Mouse (Mus musculus): ENCODE data around the gene Dio1. TPM values are rescaled to one million over a fixed set of nuclear protein-coding genes. Genes with fewer than 3 reads are reported as not detected.

The Dio1 gene
- total and polyA plus RNA-seq, 2 experiments from 2014 or later = not detected

GRCm38 (mm10) chr4:107347221-107347620 lies 40.3 kb upstream of the Dio1 start:
- no peaks in the 10 kb centered on the region for H3K4me1 ChIP-seq (ENCODE audit: insufficient read depth)
- H3K27me3 ChIP-seq (ENCODE audit: insufficient read depth, low read length) = no peaks in the 10 kb centered on the region
- no peaks in the 10 kb centered on the region for H3K9me3 ChIP-seq (ENCODE audit: low read length)
- no peak for DNase-seq
- WGBS = 87% methylated on average over 6 of the region's 6 CpGs
- H3K9ac ChIP-seq = no peak overlapping the region
- H3K36me3 ChIP-seq (ENCODE audit: insufficient read depth) = peaks cover 19% of the 10 kb centered on the region
- ATAC-seq = no peak
- no peak overlapping the region for H3K27ac ChIP-seq (ENCODE audit: low read depth, low read length)
- no peak for TF ChIP-seq CTCF (IDR thresholded peaks at IDR 0.05; ENCODE audit: low read depth)
- no peak overlapping the region for H3K4me2 ChIP-seq (ENCODE audit: low read depth)
- H3K4me3 ChIP-seq (ENCODE audit: low read depth, low read length) = no peak overlapping the region

- 84% methylated on average over 7 of the region's 7 CpGs for WGBS
These were observed 37.6 kb upstream of the Dio1 start for GRCm38 (mm10) chr4:107344612-107345011.

GRCm38 (mm10) chr4:107341354-107341753 lies 34.4 kb upstream of the Dio1 start:
- no peaks in the 10 kb centered on the region for H3K9me3 ChIP-seq (ENCODE audit: low read length)
- peaks cover 21% of the 10 kb centered on the region for H3K36me3 ChIP-seq (ENCODE audit: insufficient read depth)
- no peak overlapping the region for H3K4me2 ChIP-seq (ENCODE audit: low read depth)
- no peaks in the 10 kb centered on the region for H3K27me3 ChIP-seq (ENCODE audit: insufficient read depth, low read length)
- WGBS = 19% methylated on average over 5 of the region's 5 CpGs
- no peak for DNase-seq
- no peaks in the 10 kb centered on the region for H3K4me1 ChIP-seq (ENCODE audit: insufficient read depth)
- H3K27ac ChIP-seq (ENCODE audit: low read depth, low read length) = no peak overlapping the region
- H3K9ac ChIP-seq = no peak overlapping the region
- TF ChIP-seq CTCF (IDR thresholded peaks at IDR 0.05; ENCODE audit: low read depth) = no peak
- ATAC-seq = no peak
- H3K4me3 ChIP-seq (ENCODE audit: low read depth, low read length) = no peak overlapping the region

More at GRCm38 (mm10) chr4:107344612-107345011, 37.6 kb upstream of the Dio1 start:
- no peaks in the 10 kb centered on the region for H3K9me3 ChIP-seq (ENCODE audit: low read length)
- no peak overlapping the region for H3K4me2 ChIP-seq (ENCODE audit: low read depth)
- no peaks in the 10 kb centered on the region for H3K4me1 ChIP-seq (ENCODE audit: insufficient read depth)
- ATAC-seq (no peak), DNase-seq (no peak)
- no peak for TF ChIP-seq CTCF (IDR thresholded peaks at IDR 0.05; ENCODE audit: low read depth)
- H3K27ac ChIP-seq (ENCODE audit: low read depth, low read length) = no peak overlapping the region
- H3K36me3 ChIP-seq (ENCODE audit: insufficient read depth) = peaks cover 15% of the 10 kb centered on the region
- no peaks in the 10 kb centered on the region for H3K27me3 ChIP-seq (ENCODE audit: insufficient read depth, low read length)
- H3K4me3 ChIP-seq (ENCODE audit: low read depth, low read length) = no peak overlapping the region
- H3K9ac ChIP-seq = no peak overlapping the region

- Histone ChIP-seq H3K4me2 (ENCODE audit: low read depth) (no peak overlapping the region), H3K9ac (no peak overlapping the region), H3K9me3 (ENCODE audit: low read length) (no peaks in the 10 kb centered on the region), H3K27me3 (ENCODE audit: insufficient read depth, low read length) (no peaks in the 10 kb centered on the region), H3K4me1 (ENCODE audit: insufficient read depth) (no peaks in the 10 kb centered on the region), H3K27ac (ENCODE audit: low read depth, low read length) (no peak overlapping the region), H3K4me3 (ENCODE audit: low read depth, low read length) (no peak overlapping the region), H3K36me3 (ENCODE audit: insufficient read depth) (peaks cover 12% of the 10 kb centered on the region; the same call in 1 of the 2 replicates)
- no peak for TF ChIP-seq CTCF (IDR thresholded peaks at IDR 0.05; ENCODE audit: low read depth)
- 90% methylated on average over 5 of the region's 5 CpGs for WGBS
- ATAC-seq (no peak), DNase-seq (no peak)
These were observed 30.5 kb upstream of the Dio1 start for GRCm38 (mm10) chr4:107337455-107337854.

- no peak for DNase-seq
- H3K9me3 ChIP-seq (ENCODE audit: low read length) = no peaks in the 10 kb centered on the region
- 72% methylated on average over 8 of the region's 8 CpGs for WGBS
- H3K4me3 ChIP-seq (ENCODE audit: low read depth, low read length) = no peak overlapping the region
- H3K9ac ChIP-seq = no peak overlapping the region
- TF ChIP-seq CTCF (IDR thresholded peaks at IDR 0.05; ENCODE audit: low read depth) = no peak
- ATAC-seq = no peak
- H3K36me3 ChIP-seq (ENCODE audit: insufficient read depth) = peaks cover 10% of the 10 kb centered on the region; the same call in 1 of the 2 replicates
- no peaks in the 10 kb centered on the region for H3K27me3 ChIP-seq (ENCODE audit: insufficient read depth, low read length)
- H3K4me2 ChIP-seq (ENCODE audit: low read depth) = no peak overlapping the region
- no peaks in the 10 kb centered on the region for H3K4me1 ChIP-seq (ENCODE audit: insufficient read depth)
- no peak overlapping the region for H3K27ac ChIP-seq (ENCODE audit: low read depth, low read length)
These were observed 29.4 kb upstream of the Dio1 start for GRCm38 (mm10) chr4:107336356-107336755.

- Histone ChIP-seq H3K36me3 (ENCODE audit: insufficient read depth) (peaks cover 14% of the 10 kb centered on the region; the same call in 1 of the 2 replicates), H3K27ac (ENCODE audit: low read depth, low read length) (no peak overlapping the region), H3K9me3 (ENCODE audit: low read length) (no peaks in the 10 kb centered on the region), H3K4me2 (ENCODE audit: low read depth) (no peak overlapping the region), H3K4me3 (ENCODE audit: low read depth, low read length) (no peak overlapping the region), H3K9ac (no peak overlapping the region), H3K27me3 (ENCODE audit: insufficient read depth, low read length) (no peaks in the 10 kb centered on the region), H3K4me1 (ENCODE audit: insufficient read depth) (no peaks in the 10 kb centered on the region)
- no peak for ATAC-seq
- DNase-seq = no peak
- no peak for TF ChIP-seq CTCF (IDR thresholded peaks at IDR 0.05; ENCODE audit: low read depth)
- 94% methylated on average over 4 of the region's 4 CpGs for WGBS
These were observed 26.5 kb upstream of the Dio1 start for GRCm38 (mm10) chr4:107333514-107333913.

GRCm38 (mm10) chr4:107328530-107328929 lies 21.6 kb upstream of the Dio1 start:
- Histone ChIP-seq H3K27ac (ENCODE audit: low read depth, low read length) (no peak overlapping the region), H3K27me3 (ENCODE audit: insufficient read depth, low read length) (no peaks in the 10 kb centered on the region), H3K4me3 (ENCODE audit: low read depth, low read length) (no peak overlapping the region), H3K9me3 (ENCODE audit: low read length) (no peaks in the 10 kb centered on the region), H3K9ac (no peak overlapping the region), H3K4me2 (ENCODE audit: low read depth) (no peak overlapping the region), H3K4me1 (ENCODE audit: insufficient read depth) (no peaks in the 10 kb centered on the region), H3K36me3 (ENCODE audit: insufficient read depth) (peaks cover 16% of the 10 kb centered on the region; the same call in 1 of the 2 replicates)
- ATAC-seq (no peak), DNase-seq (no peak)
- TF ChIP-seq CTCF (IDR thresholded peaks at IDR 0.05; ENCODE audit: low read depth) = no peak
- WGBS = 97% methylated on average over 8 of the region's 8 CpGs

Data from forebrain, postnatal 0 days (tissue).